28 mouse cellular contexts compared by ENCODE assay signal in genomic region chr13:12462623-12463022, GRCm38 (mm10). TPM values are rescaled to one million over a fixed set of nuclear protein-coding genes. Genes with fewer than 3 reads are reported as not detected.
DNase-seq lines count a peak whose midpoint lies in the region; ATAC-seq and TF ChIP-seq lines count a peak whose summit lies in the region.
"Had no signal": no experiment of that assay in that cellular context is flagged by ENCODE, and none has a peak within 500 bp of the region (broad histone marks: within the 10 kb centered on the region; RNA-seq: fewer than 3 reads in every experiment).

No protein-coding gene starts in this region.

- peaks cover 4% of the 10 kb centered on the region; the same call in 1 of the 2 replicates for H3K79me2 ChIP-seq in liver, adult 2 months (ENCODE audit: control insufficient read depth, insufficient read depth, low read length)

- DNase-seq in liver, adult 2 months (ENCODE audit: extremely low read depth, low read depth, low spot score), result peak; percentile 83
- no peak for DNase-seq in liver, embryonic 11.5 days (ENCODE audit: low spot score)
- no peak for DNase-seq in testis, postnatal 14 days (ENCODE audit: low spot score)
- DNase-seq in cerebellum, adult 9-10 months, result no peak
- no peak for DNase-seq in layer of hippocampus, postnatal 14 days (ENCODE audit: low spot score in 2 of 2)
- DNase-seq: adrenal gland, adult 2 months; adrenal gland, postnatal 14 days; cerebellum, adult 11 months; cerebellum, adult 2 months; cerebellum, postnatal 10 days; cerebellum, postnatal 36 days; embryo, embryonic 11 days; gastrocnemius, postnatal 10 days; gastrocnemius, postnatal 36 days; heart, adult 2 months; heart, postnatal 14 days; heart, postnatal 4 days had no signal

- no peak for ATAC-seq in liver, embryonic 11.5 days (replicated peaks; ENCODE audit: low FRiP score)
- ATAC-seq in liver, embryonic 16.5 days (ENCODE audit: low read depth), result no peak

- no peaks in the 10 kb centered on the region for H3K27me3 ChIP-seq in liver, adult 2 months (ENCODE audit: control insufficient read depth, insufficient read depth, low read length)
- no peaks in the 10 kb centered on the region for H3K27me3 ChIP-seq in liver, embryonic 11.5 days (replicated peaks; ENCODE audit: control insufficient read depth, insufficient read depth, low read length)
- H3K27me3 ChIP-seq in testis, adult 2 months (ENCODE audit: control insufficient read depth, insufficient read depth, low read length), result no peaks in the 10 kb centered on the region
- no peaks in the 10 kb centered on the region for H3K27me3 ChIP-seq in liver, embryonic 16.5 days (ENCODE audit: control insufficient read depth, insufficient read depth, low read depth, low read length)
- H3K27me3 ChIP-seq: embryonic facial prominence, embryonic 13.5 days; forebrain, embryonic 15.5 days; heart, embryonic 13.5 days had no signal

- H3K27ac ChIP-seq in liver, adult 2 months (replicated peaks; ENCODE audit: insufficient read depth, low read depth, low read length), result peak overlapping the region; percentile 97
- H3K27ac ChIP-seq in liver, embryonic 11.5 days (ENCODE audit: low read depth, low read length), result no peak overlapping the region
- no peak overlapping the region for H3K27ac ChIP-seq in testis, adult 2 months (ENCODE audit: control insufficient read depth, insufficient read depth, low read depth, low read length)
- peak overlapping the region; percentile 47; the same call in 1 of the 2 replicates for H3K27ac ChIP-seq in liver, embryonic 16.5 days (ENCODE audit: low read length)
- H3K27ac ChIP-seq: embryonic facial prominence, embryonic 13.5 days; forebrain, embryonic 12.5 days; forebrain, embryonic 15.5 days; hindbrain, embryonic 14.5 days had no signal

- peaks cover 7% of the 10 kb centered on the region; the same call in 1 of the 2 replicates for H3K36me3 ChIP-seq in liver, adult 2 months (ENCODE audit: control insufficient read depth, insufficient read depth, low read length)
- no peaks in the 10 kb centered on the region for H3K36me3 ChIP-seq in liver, embryonic 11.5 days (ENCODE audit: control insufficient read depth, insufficient read depth, low read length)
- no peaks in the 10 kb centered on the region for H3K36me3 ChIP-seq in testis, adult 2 months (ENCODE audit: control insufficient read depth, insufficient read depth, low read length)
- peaks cover 2% of the 10 kb centered on the region; the same call in 1 of the 2 replicates for H3K36me3 ChIP-seq in liver, embryonic 16.5 days (ENCODE audit: control insufficient read depth, insufficient read depth)
- H3K36me3 ChIP-seq: embryonic facial prominence, embryonic 10.5 days; embryonic facial prominence, embryonic 13.5 days; forebrain, embryonic 12.5 days; forebrain, embryonic 15.5 days; heart, embryonic 10.5 days had no signal

- WGBS in liver, adult 2 months, result 46% methylated on average over 4 of the region's 4 CpGs
- 68% methylated on average over 4 of the region's 4 CpGs for WGBS in liver, embryonic 11.5 days
- WGBS in liver, embryonic 16.5 days (ENCODE audit: insufficient replicate concordance), result 55% methylated on average over 4 of the region's 4 CpGs

- no peak for TF ChIP-seq CTCF in liver, adult 2 months (IDR thresholded peaks at IDR 0.05; ENCODE audit: low read depth, low read length)
- no peak for TF ChIP-seq CTCF in testis, adult 2 months (IDR thresholded peaks at IDR 0.05; ENCODE audit: control insufficient read depth, insufficient read depth, insufficient replicate concordance, low read depth, low read length)

- H3K4me2 ChIP-seq in liver, embryonic 11.5 days, result no peak overlapping the region
- H3K4me2 ChIP-seq in liver, embryonic 16.5 days (ENCODE audit: low read depth, low read length), result no peak overlapping the region

- no peaks in the 10 kb centered on the region for H3K9me3 ChIP-seq in liver, embryonic 11.5 days (ENCODE audit: control insufficient read depth, low read length)
- no peaks in the 10 kb centered on the region for H3K9me3 ChIP-seq in liver, embryonic 16.5 days (replicated peaks; ENCODE audit: control insufficient read depth, low read length)
- H3K9me3 ChIP-seq: embryonic facial prominence, embryonic 10.5 days; embryonic facial prominence, embryonic 13.5 days; forebrain, embryonic 12.5 days; forebrain, embryonic 15.5 days; G1E; heart, embryonic 10.5 days; heart, embryonic 13.5 days had no signal

- TF ChIP-seq POLR2A in liver, adult 2 months (IDR thresholded peaks at IDR 0.05; ENCODE audit: extremely low read depth, insufficient read depth, low read length), result no peak
- TF ChIP-seq POLR2A in testis, adult 2 months (IDR thresholded peaks at IDR 0.05; ENCODE audit: control insufficient read depth, low read depth, low read length), result no peak

- H3K9ac ChIP-seq in liver, adult 2 months (ENCODE audit: low read depth, low read length), result no peak overlapping the region
- H3K9ac ChIP-seq in liver, embryonic 11.5 days (ENCODE audit: low read depth, low read length), result no peak overlapping the region
- no peak overlapping the region for H3K9ac ChIP-seq in liver, embryonic 16.5 days (ENCODE audit: low read depth, low read length)

- peaks cover 18% of the 10 kb centered on the region; the same call in 1 of the 2 replicates for H3K4me1 ChIP-seq in liver, adult 2 months (ENCODE audit: control insufficient read depth, insufficient read depth, low read length)
- H3K4me1 ChIP-seq in liver, embryonic 11.5 days (replicated peaks; ENCODE audit: control insufficient read depth, insufficient read depth, low read length), result 0 out of 2 replicates have a peak, but pooled peaks cover 2% of the 10 kb centered on the region
- no peaks in the 10 kb centered on the region; the same call in none of the 2 replicates for H3K4me1 ChIP-seq in testis, adult 2 months (ENCODE audit: control insufficient read depth, insufficient read depth, low read length)
- peaks cover 8% of the 10 kb centered on the region for H3K4me1 ChIP-seq in liver, embryonic 16.5 days (ENCODE audit: control insufficient read depth, low read depth, low read length)

- no peak overlapping the region for H3K4me3 ChIP-seq in liver, adult 2 months (ENCODE audit: insufficient read depth, low read depth, low read length)
- no peak overlapping the region for H3K4me3 ChIP-seq in liver, embryonic 11.5 days (ENCODE audit: low read depth, low read length)
- H3K4me3 ChIP-seq in testis, adult 2 months (ENCODE audit: control insufficient read depth, low read depth, low read length), result peak overlapping the region; percentile 19; the same call in 1 of the 2 replicates
- H3K4me3 ChIP-seq in liver, embryonic 16.5 days (ENCODE audit: low read depth, low read length), result no peak overlapping the region

RNA-seq across cellular contexts. Expression of gene Lgals8, which starts 2.1 kb away (rescaled TPM):
- 134 and 180 TPM in 2 replicates for total RNA-seq in liver, adult 2 months (2014; rRNA removed)
- 44.7 and 51.6 TPM in 2 replicates for polyA plus RNA-seq in liver, adult 2 months (2012; rRNA removed)
- polyA plus RNA-seq in liver, embryonic 11.5 days (2014; fragmentation: Nextera tagmentation; extraction: Ambion mirVana), result 17.4 and 19.7 TPM in 2 replicates
- polyA plus RNA-seq in testis, adult 2 months (2012; rRNA removed), result 114 and 115 TPM in 2 replicates
- 14.9 and 15.7 TPM in 2 replicates for polyA plus RNA-seq in liver, embryonic 16.5 days (2015; fragmentation: Nextera tagmentation; extraction: Ambion mirVana)
- total RNA-seq in layer of hippocampus, postnatal 14 days (2021), result 10 to 100 TPM; 27.9 to 35.8 TPM

RNA-seq across cellular contexts. Expression of gene Edaradd, which starts 57.6 kb away (rescaled TPM):
- total RNA-seq in liver, adult 2 months (2014; rRNA removed), result 0.09 and 0.13 TPM in 2 replicates
- 0.07 TPM in 1 of 2 replicates, not detected in the other for polyA plus RNA-seq in liver, adult 2 months (2012; rRNA removed)
- 0.34 and 0.42 TPM in 2 replicates for polyA plus RNA-seq in liver, embryonic 11.5 days (2014; fragmentation: Nextera tagmentation; extraction: Ambion mirVana)
- 0.19 and 0.25 TPM in 2 replicates for polyA plus RNA-seq in testis, adult 2 months (2012; rRNA removed)
- 0.21 and 0.24 TPM in 2 replicates for polyA plus RNA-seq in liver, embryonic 16.5 days (2015; fragmentation: Nextera tagmentation; extraction: Ambion mirVana)
- total RNA-seq in layer of hippocampus, postnatal 14 days (2021), result under 1 TPM; 0.69 to 0.78 TPM
- polyA plus RNA-seq: cerebellum, adult 2 months; erythroblast, embryonic 14.5 days had no signal

Comparison
In these comparisons a context has a peak if more than half of its experiments do, and no peak if none do; other contexts are left out.
1. H3K27ac ChIP-seq: peak in liver, adult 2 months (single experiment) and liver, embryonic 16.5 days (single experiment); none in liver, embryonic 11.5 days (single experiment) and testis, adult 2 months (single experiment).